Mouse (Mus musculus) stomach, postnatal 0 days (tissue): Measurements from ENCODE around the gene Flnb.

Experiments
- CTCF ChIP-seq: IDR thresholded peaks from 2 replicates; pipeline ENCODE4 v1.5.1; 2016; ENCODE audit warnings: antibody characterized with exemption, low read depth, mild to moderate bottlenecking, moderate library complexity
- EP300 ChIP-seq: optimal IDR thresholded peaks from 2 replicates; pipeline ENCODE3; 2016; ENCODE audit warnings: antibody characterized with exemption

DNA sequence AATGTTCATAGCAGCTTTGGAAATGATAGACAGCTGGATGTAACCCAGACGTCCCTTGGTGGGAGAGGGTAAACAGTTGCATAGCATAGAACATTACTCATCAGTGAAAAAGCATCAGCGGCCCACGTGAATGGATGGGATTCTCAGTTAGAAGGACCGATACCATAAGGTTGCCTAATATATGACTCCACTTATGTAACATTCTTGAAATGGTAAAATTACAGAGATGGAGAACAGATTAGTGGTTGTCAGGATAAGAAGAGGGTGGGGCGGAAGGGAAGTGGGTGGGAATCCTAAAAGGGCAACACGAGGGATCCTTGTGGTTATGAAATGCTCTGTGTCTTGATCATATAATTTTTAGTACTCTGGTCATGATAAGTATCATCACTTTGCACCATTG, 62.6 kb downstream of the Flnb start:
- TF ChIP-seq CTCF, result no peak
- no peak for TF ChIP-seq EP300
